Comparison of ENCODE assay signal across 20 mouse cellular contexts in the genomic region with DNA sequence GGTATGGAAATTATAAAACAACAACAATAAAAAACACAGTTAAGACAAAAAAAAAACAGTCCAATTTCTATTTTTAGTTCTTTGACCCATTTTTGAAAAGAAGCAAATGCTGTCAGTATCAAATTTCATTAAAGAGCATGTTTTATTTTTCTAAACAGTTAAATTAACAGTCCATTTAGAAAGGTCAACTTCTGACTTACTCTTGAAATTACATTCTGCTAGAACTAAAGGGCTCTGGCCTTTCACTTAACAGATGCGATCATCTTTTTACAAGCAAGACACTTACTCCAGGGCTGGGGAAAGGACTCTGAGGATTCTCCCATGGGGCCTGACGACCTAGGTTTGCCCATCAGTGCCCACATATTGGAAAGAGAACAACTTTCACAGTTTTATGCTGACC.
A peak's percentile ranks its signal among the peaks of the same experiment; 100 is the strongest.
DNase-seq lines count a peak whose midpoint lies in the region; ATAC-seq and TF ChIP-seq lines count a peak whose summit lies in the region.
"Had no signal": no experiment of that assay in that cellular context is flagged by ENCODE, and none has a peak within 500 bp of the region (broad histone marks: within the 10 kb centered on the region; RNA-seq: fewer than 3 reads in every experiment).

No protein-coding gene starts in this region.

- TF ChIP-seq POLR2A in kidney, adult 2 months (IDR thresholded peaks at IDR 0.05; ENCODE audit: low read depth, low read length): no peak

- peaks cover 20% of the 10 kb centered on the region for H3K4me1 ChIP-seq in forebrain, embryonic 14.5 days (ENCODE audit: control insufficient read depth, insufficient read depth, low read length)
- peaks cover 5% of the 10 kb centered on the region for H3K4me1 ChIP-seq in forebrain, embryonic 12.5 days
- H3K4me1 ChIP-seq in kidney, embryonic 15.5 days: peaks cover 13% of the 10 kb centered on the region; the same call in 1 of the 2 replicates
- H3K4me1 ChIP-seq in kidney, adult 2 months (ENCODE audit: control insufficient read depth, insufficient read depth, low read length): no peaks in the 10 kb centered on the region
- H3K4me1 ChIP-seq in lung, embryonic 15.5 days: peaks cover 33% of the 10 kb centered on the region
- peaks cover 3% of the 10 kb centered on the region; the same call in 1 of the 2 replicates for H3K4me1 ChIP-seq in stomach, embryonic 15.5 days
- no peaks in the 10 kb centered on the region for H3K4me1 ChIP-seq in stomach, postnatal 0 days (replicated peaks; ENCODE audit: control insufficient read depth, insufficient read depth)
- H3K4me1 ChIP-seq: embryonic facial prominence, embryonic 15.5 days had no signal

- no peak for DNase-seq in forebrain, embryonic 14.5 days (ENCODE audit: low spot score)
- DNase-seq in kidney, adult 2 months: no peak
- no peak for DNase-seq in lung, postnatal 25 days (ENCODE audit: low spot score)
- DNase-seq in stomach, postnatal 0 days (ENCODE audit: low spot score): no peak
- DNase-seq: adrenal gland, postnatal 10 days; cerebellum, adult 11 months; cerebellum, adult 8-10 months; cerebellum, postnatal 14 days; embryo, embryonic 11 days; gastrocnemius, adult 2 months; gastrocnemius, postnatal 25 days had no signal

- ATAC-seq in forebrain, embryonic 14.5 days: no peak
- ATAC-seq in forebrain, embryonic 12.5 days (ENCODE audit: low FRiP score): no peak
- ATAC-seq in kidney, embryonic 15.5 days (replicated peaks; ENCODE audit: low FRiP score): no peak
- ATAC-seq in lung, embryonic 15.5 days (ENCODE audit: borderline replicate concordance, extremely low read depth, low FRiP score, low TSS enrichment): 0 out of 2 replicates have a peak, but pooled peaks have one; percentile 23
- no peak for ATAC-seq in stomach, embryonic 15.5 days (ENCODE audit: insufficient read depth, low FRiP score, low read depth)
- ATAC-seq in stomach, postnatal 0 days (ENCODE audit: low FRiP score, low TSS enrichment): no peak

- H3K36me3 ChIP-seq in forebrain, embryonic 14.5 days (ENCODE audit: control insufficient read depth, insufficient read depth, low read length): no peaks in the 10 kb centered on the region
- no peaks in the 10 kb centered on the region for H3K36me3 ChIP-seq in forebrain, embryonic 12.5 days (replicated peaks)
- no peaks in the 10 kb centered on the region for H3K36me3 ChIP-seq in kidney, embryonic 15.5 days
- no peaks in the 10 kb centered on the region for H3K36me3 ChIP-seq in kidney, adult 2 months (ENCODE audit: control insufficient read depth, insufficient read depth, low read length)
- H3K36me3 ChIP-seq in lung, embryonic 15.5 days: no peaks in the 10 kb centered on the region
- no peaks in the 10 kb centered on the region for H3K36me3 ChIP-seq in stomach, embryonic 15.5 days
- H3K36me3 ChIP-seq in stomach, postnatal 0 days (ENCODE audit: control insufficient read depth, insufficient read depth, low read length): no peaks in the 10 kb centered on the region
- H3K36me3 ChIP-seq: embryonic facial prominence, embryonic 15.5 days; heart, embryonic 12.5 days; hindbrain, embryonic 10.5 days had no signal

- H3K4me3 ChIP-seq in forebrain, embryonic 14.5 days (ENCODE audit: low read depth, low read length): no peak overlapping the region
- H3K4me3 ChIP-seq in forebrain, embryonic 12.5 days (replicated peaks): no peak overlapping the region
- H3K4me3 ChIP-seq in kidney, embryonic 15.5 days (replicated peaks): no peak overlapping the region
- no peak overlapping the region for H3K4me3 ChIP-seq in kidney, adult 2 months (ENCODE audit: insufficient read depth, low read depth, low read length)
- no peak overlapping the region for H3K4me3 ChIP-seq in lung, embryonic 15.5 days
- no peak overlapping the region for H3K4me3 ChIP-seq in stomach, embryonic 15.5 days (replicated peaks)
- H3K4me3 ChIP-seq in stomach, postnatal 0 days (ENCODE audit: low read depth, low read length): no peak overlapping the region
- H3K4me3 ChIP-seq: embryonic facial prominence, embryonic 15.5 days; erythroblast, embryonic 14.5 days; gastrocnemius, adult 2 months; heart, embryonic 12.5 days; hindbrain, embryonic 10.5 days had no signal

- no peaks in the 10 kb centered on the region for H3K27me3 ChIP-seq in forebrain, embryonic 14.5 days (replicated peaks; ENCODE audit: control insufficient read depth, insufficient read depth, low read length)
- H3K27me3 ChIP-seq in forebrain, embryonic 12.5 days: no peaks in the 10 kb centered on the region
- no peaks in the 10 kb centered on the region for H3K27me3 ChIP-seq in kidney, embryonic 15.5 days
- no peaks in the 10 kb centered on the region for H3K27me3 ChIP-seq in kidney, adult 2 months (replicated peaks; ENCODE audit: control insufficient read depth, insufficient read depth, low read length)
- no peaks in the 10 kb centered on the region for H3K27me3 ChIP-seq in lung, embryonic 15.5 days
- H3K27me3 ChIP-seq in stomach, embryonic 15.5 days (replicated peaks): no peaks in the 10 kb centered on the region
- no peaks in the 10 kb centered on the region for H3K27me3 ChIP-seq in stomach, postnatal 0 days (ENCODE audit: control insufficient read depth, insufficient read depth, low read length)
- H3K27me3 ChIP-seq: embryonic facial prominence, embryonic 15.5 days; heart, embryonic 12.5 days had no signal

- TF ChIP-seq EP300 in stomach, postnatal 0 days (optimal IDR thresholded peaks at IDR 0.05): no peak

- no peak overlapping the region for H3K9ac ChIP-seq in forebrain, embryonic 14.5 days (ENCODE audit: low read length)
- H3K9ac ChIP-seq in forebrain, embryonic 12.5 days: no peak overlapping the region
- no peak overlapping the region for H3K9ac ChIP-seq in kidney, embryonic 15.5 days
- H3K9ac ChIP-seq in lung, embryonic 15.5 days: no peak overlapping the region
- H3K9ac ChIP-seq in stomach, embryonic 15.5 days: no peak overlapping the region
- H3K9ac ChIP-seq in stomach, postnatal 0 days (ENCODE audit: low read length): no peak overlapping the region
- H3K9ac ChIP-seq: embryonic facial prominence, embryonic 15.5 days; heart, embryonic 12.5 days; hindbrain, embryonic 14.5 days had no signal

- no peak overlapping the region for H3K4me2 ChIP-seq in forebrain, embryonic 14.5 days (ENCODE audit: low read length)
- no peak overlapping the region for H3K4me2 ChIP-seq in forebrain, embryonic 12.5 days
- no peak overlapping the region for H3K4me2 ChIP-seq in kidney, embryonic 15.5 days
- H3K4me2 ChIP-seq in lung, embryonic 15.5 days: no peak overlapping the region
- H3K4me2 ChIP-seq in stomach, embryonic 15.5 days: no peak overlapping the region
- no peak overlapping the region for H3K4me2 ChIP-seq in stomach, postnatal 0 days (replicated peaks; ENCODE audit: low read depth)
- H3K4me2 ChIP-seq: embryonic facial prominence, embryonic 15.5 days; heart, embryonic 12.5 days; hindbrain, embryonic 14.5 days had no signal

- 84% methylated on average over 2 of the region's 2 CpGs for WGBS in forebrain, embryonic 14.5 days
- WGBS in forebrain, embryonic 12.5 days: 65% methylated on average over 2 of the region's 2 CpGs
- WGBS in kidney, embryonic 15.5 days: 24% methylated on average over 2 of the region's 2 CpGs
- 68% methylated on average over 2 of the region's 2 CpGs for WGBS in kidney, adult 2 months
- 38% methylated on average over 2 of the region's 2 CpGs for WGBS in lung, embryonic 15.5 days
- WGBS in stomach, embryonic 15.5 days: 40% methylated on average over 2 of the region's 2 CpGs
- WGBS in stomach, postnatal 0 days: 61% methylated on average over 2 of the region's 2 CpGs

- H3K27ac ChIP-seq in forebrain, embryonic 14.5 days (ENCODE audit: low read depth, low read length): peak overlapping the region; percentile 74
- no peak overlapping the region for H3K27ac ChIP-seq in forebrain, embryonic 12.5 days
- H3K27ac ChIP-seq in kidney, embryonic 15.5 days: 0 out of 2 replicates have a peak overlapping the region, but pooled peaks have one; percentile 46
- no peak overlapping the region for H3K27ac ChIP-seq in kidney, adult 2 months (ENCODE audit: insufficient read depth, low read depth, low read length)
- H3K27ac ChIP-seq in lung, embryonic 15.5 days: peak overlapping the region; percentile 87
- H3K27ac ChIP-seq in stomach, embryonic 15.5 days: peak overlapping the region; percentile 36; the same call in 1 of the 2 replicates
- no peak overlapping the region for H3K27ac ChIP-seq in stomach, postnatal 0 days (replicated peaks)
- H3K27ac ChIP-seq: embryonic facial prominence, embryonic 15.5 days; gastrocnemius, adult 2 months; hindbrain, embryonic 10.5 days had no signal

- TF ChIP-seq CTCF in kidney, adult 2 months (conservative IDR thresholded peaks at IDR 0.05; ENCODE audit: insufficient read depth, insufficient read length, low read depth, low read length): no peak
- no peak for TF ChIP-seq CTCF in stomach, postnatal 0 days (IDR thresholded peaks at IDR 0.05; ENCODE audit: low read depth)

- H3K9me3 ChIP-seq in forebrain, embryonic 14.5 days (replicated peaks; ENCODE audit: control insufficient read depth, low read length): no peaks in the 10 kb centered on the region
- H3K9me3 ChIP-seq in forebrain, embryonic 12.5 days: no peaks in the 10 kb centered on the region
- no peaks in the 10 kb centered on the region for H3K9me3 ChIP-seq in kidney, embryonic 15.5 days (replicated peaks)
- H3K9me3 ChIP-seq in lung, embryonic 15.5 days: no peaks in the 10 kb centered on the region
- no peaks in the 10 kb centered on the region for H3K9me3 ChIP-seq in stomach, embryonic 15.5 days
- no peaks in the 10 kb centered on the region for H3K9me3 ChIP-seq in stomach, postnatal 0 days (ENCODE audit: control insufficient read depth, low read length)
- H3K9me3 ChIP-seq: embryonic facial prominence, embryonic 15.5 days; heart, embryonic 12.5 days; hindbrain, embryonic 10.5 days had no signal

Comparison
In these comparisons a context has a peak if more than half of its experiments do, and no peak if none do; other contexts are left out.
1. H3K27ac ChIP-seq: peak in forebrain, embryonic 14.5 days (single experiment), kidney, embryonic 15.5 days (single experiment), lung, embryonic 15.5 days (single experiment) and stomach, embryonic 15.5 days (single experiment); none in forebrain, embryonic 12.5 days (single experiment), kidney, adult 2 months (single experiment) and stomach, postnatal 0 days (single experiment).